Mouse (Mus musculus) lung, adult 2 months (tissue): ENCODE measurements around the gene Acvrl1.

Experiments used
- CTCF ChIP-seq: fragments of 200-500 bp; IDR thresholded peaks from 2 replicates; pipeline ENCODE4 v1.5.1; 2011; ENCODE audit warnings: mild to moderate bottlenecking, low read length, control low read depth; ENCODE audit not compliant: insufficient read depth
- POLR2A ChIP-seq: fragments of 200-500 bp; IDR thresholded peaks from 2 replicates; pipeline ENCODE4 v1.6.1; 2011; ENCODE audit warnings: low read depth, mild to moderate bottlenecking, control low read depth, low read length, borderline replicate concordance; ENCODE audit errors: extremely low read depth

DNA sequence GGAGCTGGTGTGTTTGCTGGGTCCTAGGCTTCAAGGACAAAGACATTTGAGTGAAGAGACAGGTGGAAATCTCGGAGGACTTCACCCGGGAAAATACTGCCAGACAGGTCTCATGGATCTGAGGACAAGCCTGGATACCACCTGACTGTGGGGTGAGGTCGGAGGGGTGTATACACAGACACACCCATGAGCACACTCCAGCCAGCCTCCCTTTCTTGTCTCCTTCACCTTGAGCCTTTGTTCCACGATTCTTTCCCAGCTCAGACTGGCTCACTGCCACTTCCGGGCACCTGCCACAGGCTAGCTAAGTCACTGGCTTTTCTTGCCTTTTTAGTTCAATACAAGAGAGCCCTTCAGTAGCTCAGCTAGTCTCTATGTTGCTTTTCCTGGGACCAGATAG lies 36.0 kb downstream of the Acvrl1 start:
- no peak for TF ChIP-seq CTCF
- no peak for TF ChIP-seq POLR2A
